ENCODE assay signal across 12 mouse cellular contexts in the genomic region with DNA sequence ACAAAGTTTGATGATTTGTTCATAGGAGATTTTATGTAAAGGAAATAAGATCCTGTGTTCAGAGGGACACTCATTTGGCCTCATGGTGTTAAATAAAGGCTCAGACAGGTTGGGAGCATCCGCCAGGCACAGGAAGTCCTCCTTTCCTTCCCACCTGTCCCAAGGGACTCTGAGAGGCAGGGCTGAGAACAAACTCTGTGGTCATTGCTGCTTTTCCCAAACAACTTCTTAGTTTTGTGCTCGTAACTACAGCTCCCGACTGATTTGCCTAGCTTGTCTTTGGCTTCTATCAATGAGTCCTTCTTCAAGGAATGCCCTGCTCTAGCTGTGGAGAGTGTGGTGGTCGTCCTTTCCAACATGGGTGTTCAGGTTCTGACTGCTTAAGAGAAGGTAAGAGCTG. TPM values are rescaled to one million over a fixed set of nuclear protein-coding genes. Genes with fewer than 3 reads are reported as not detected.
DNase-seq lines count a peak whose midpoint lies in the region; ATAC-seq and TF ChIP-seq lines count a peak whose summit lies in the region.
"Had no signal": no experiment of that assay in that cellular context is flagged by ENCODE, and none has a peak within 500 bp of the region (broad histone marks: within the 10 kb centered on the region; RNA-seq: fewer than 3 reads in every experiment).

No protein-coding gene starts in this region.

- peaks cover 9% of the 10 kb centered on the region; the same call in 1 of the 2 replicates for H3K4me1 ChIP-seq in midbrain, embryonic 14.5 days (ENCODE audit: control insufficient read depth, insufficient read depth, low read length)
- peaks cover 14% of the 10 kb centered on the region for H3K4me1 ChIP-seq in midbrain, embryonic 15.5 days
- H3K4me1 ChIP-seq in embryonic fibroblast, embryonic 13.5 days (ENCODE audit: control insufficient read depth, insufficient read depth, low read length) = peaks cover 8% of the 10 kb centered on the region; the same call in 1 of the 2 replicates
- peaks cover 16% of the 10 kb centered on the region for H3K4me1 ChIP-seq in hindbrain, embryonic 13.5 days (replicated peaks)
- H3K4me1 ChIP-seq in neural tube, embryonic 15.5 days = peaks cover 10% of the 10 kb centered on the region

- ATAC-seq in midbrain, embryonic 14.5 days (ENCODE audit: low FRiP score, low TSS enrichment) = no peak
- ATAC-seq in midbrain, embryonic 15.5 days (replicated peaks) = no peak
- 0 out of 2 replicates have a peak, but pooled peaks have one; percentile 18 for ATAC-seq in hindbrain, embryonic 13.5 days (ENCODE audit: low FRiP score)
- ATAC-seq in neural tube, embryonic 15.5 days (ENCODE audit: low FRiP score) = no peak

- WGBS in midbrain, embryonic 14.5 days = 89% methylated on average over 4 of the region's 4 CpGs
- 88% methylated on average over 4 of the region's 4 CpGs for WGBS in midbrain, embryonic 15.5 days
- 81% methylated on average over 4 of the region's 4 CpGs for WGBS in hindbrain, embryonic 13.5 days
- WGBS in neural tube, embryonic 15.5 days = 82% methylated on average over 4 of the region's 4 CpGs

- H3K27ac ChIP-seq in midbrain, embryonic 14.5 days (replicated peaks; ENCODE audit: low read depth, low read length) = no peak overlapping the region
- H3K27ac ChIP-seq in midbrain, embryonic 15.5 days = no peak overlapping the region
- peak overlapping the region; percentile 96 for H3K27ac ChIP-seq in embryonic fibroblast, embryonic 13.5 days (ENCODE audit: insufficient read depth, low read length)
- no peak overlapping the region for H3K27ac ChIP-seq in hindbrain, embryonic 13.5 days
- H3K27ac ChIP-seq in neural tube, embryonic 15.5 days (replicated peaks) = no peak overlapping the region

- TF ChIP-seq POLR2A in embryonic fibroblast, embryonic 13.5 days (IDR thresholded peaks at IDR 0.05; ENCODE audit: low read depth, low read length) = no peak

- H3K36me3 ChIP-seq in midbrain, embryonic 14.5 days (ENCODE audit: control insufficient read depth, insufficient read depth, low read length) = no peaks in the 10 kb centered on the region
- H3K36me3 ChIP-seq in midbrain, embryonic 15.5 days (replicated peaks) = no peaks in the 10 kb centered on the region
- H3K36me3 ChIP-seq in hindbrain, embryonic 13.5 days = no peaks in the 10 kb centered on the region
- no peaks in the 10 kb centered on the region for H3K36me3 ChIP-seq in neural tube, embryonic 15.5 days
- H3K36me3 ChIP-seq: midbrain, embryonic 10.5 days had no signal

- no peaks in the 10 kb centered on the region for H3K9me3 ChIP-seq in midbrain, embryonic 14.5 days (ENCODE audit: control insufficient read depth, low read length)
- no peaks in the 10 kb centered on the region for H3K9me3 ChIP-seq in midbrain, embryonic 15.5 days
- H3K9me3 ChIP-seq in hindbrain, embryonic 13.5 days = no peaks in the 10 kb centered on the region
- no peaks in the 10 kb centered on the region for H3K9me3 ChIP-seq in neural tube, embryonic 15.5 days (replicated peaks)
- H3K9me3 ChIP-seq: forebrain, embryonic 13.5 days; midbrain, embryonic 10.5 days had no signal

- no peak for TF ChIP-seq CTCF in embryonic fibroblast, embryonic 13.5 days (IDR thresholded peaks at IDR 0.05; ENCODE audit: borderline replicate concordance, insufficient read depth, low read length)

- H3K27me3 ChIP-seq in midbrain, embryonic 14.5 days (ENCODE audit: control insufficient read depth, insufficient read depth, low read length) = no peaks in the 10 kb centered on the region
- no peaks in the 10 kb centered on the region for H3K27me3 ChIP-seq in midbrain, embryonic 15.5 days (replicated peaks)
- H3K27me3 ChIP-seq in hindbrain, embryonic 13.5 days = no peaks in the 10 kb centered on the region
- no peaks in the 10 kb centered on the region for H3K27me3 ChIP-seq in neural tube, embryonic 15.5 days (replicated peaks)
- H3K27me3 ChIP-seq: forebrain, embryonic 13.5 days had no signal

- H3K9ac ChIP-seq in midbrain, embryonic 14.5 days (replicated peaks; ENCODE audit: low read length) = no peak overlapping the region
- H3K9ac ChIP-seq in midbrain, embryonic 15.5 days = no peak overlapping the region
- H3K9ac ChIP-seq in hindbrain, embryonic 13.5 days = no peak overlapping the region
- no peak overlapping the region for H3K9ac ChIP-seq in neural tube, embryonic 15.5 days (replicated peaks)

- H3K4me3 ChIP-seq in midbrain, embryonic 14.5 days (replicated peaks; ENCODE audit: low read depth, low read length) = no peak overlapping the region
- H3K4me3 ChIP-seq in midbrain, embryonic 15.5 days = no peak overlapping the region
- peak overlapping the region; percentile 31 for H3K4me3 ChIP-seq in embryonic fibroblast, embryonic 13.5 days (ENCODE audit: insufficient read depth, low read length)
- no peak overlapping the region for H3K4me3 ChIP-seq in hindbrain, embryonic 13.5 days
- no peak overlapping the region for H3K4me3 ChIP-seq in neural tube, embryonic 15.5 days (replicated peaks)

- peak overlapping the region; percentile 88; the same call in 1 of the 2 replicates for H3K4me2 ChIP-seq in midbrain, embryonic 14.5 days (ENCODE audit: low read length)
- no peak overlapping the region for H3K4me2 ChIP-seq in midbrain, embryonic 15.5 days
- H3K4me2 ChIP-seq in hindbrain, embryonic 13.5 days = no peak overlapping the region
- peak overlapping the region; percentile 87; the same call in 1 of the 2 replicates for H3K4me2 ChIP-seq in neural tube, embryonic 15.5 days

- DNase-seq in midbrain, embryonic 14.5 days = peak; percentile 10
- DNase-seq in thymus, postnatal 10 days (ENCODE audit: low spot score in 2 of 2) = no peak
- DNase-seq in gastrocnemius, adult 8-10 months (ENCODE audit: low spot score in 2 of 2) = no peak
- DNase-seq: cerebellum, adult 11-12 months; kidney, adult 18-20 months; right cerebral cortex, postnatal 25 days had no signal

RNA-seq across cellular contexts. Expression of gene Fancf, which starts 18.1 kb away (rescaled TPM):
- 11.6 and 12.1 TPM in 2 replicates for polyA plus RNA-seq in midbrain, embryonic 14.5 days (2014; fragmentation: Nextera tagmentation; extraction: Ambion mirVana)
- 9.7 and 10.1 TPM in 2 replicates for polyA plus RNA-seq in midbrain, embryonic 15.5 days (2015; fragmentation: Nextera tagmentation; extraction: Ambion mirVana)
- polyA plus RNA-seq in embryonic fibroblast, embryonic 13.5 days (2011; ENCODE audit: insufficient read length, low read depth, missing spikeins) = 11.5 and 15.9 TPM in 2 replicates
- 6.4 and 7.5 TPM in 2 replicates for polyA plus RNA-seq in hindbrain, embryonic 13.5 days (2015; fragmentation: Nextera tagmentation; extraction: Ambion mirVana)
- 8.4 and 10.1 TPM in 2 replicates for polyA plus RNA-seq in neural tube, embryonic 15.5 days (2015; fragmentation: Nextera tagmentation; extraction: Ambion mirVana)
- total RNA-seq in gastrocnemius, adult 8-10 months (2022) = 1 to 10 TPM in 3 of 4 experiments, under 1 TPM in 1; 0.89 to 2.2 (median 1.4) TPM

RNA-seq across cellular contexts. Expression of gene Gas2, which starts 18.3 kb away (rescaled TPM):
- 13.8 and 20.9 TPM in 2 replicates for polyA plus RNA-seq in midbrain, embryonic 14.5 days (2014; fragmentation: Nextera tagmentation; extraction: Ambion mirVana)
- polyA plus RNA-seq in midbrain, embryonic 15.5 days (2015; fragmentation: Nextera tagmentation; extraction: Ambion mirVana) = 15.5 and 17.2 TPM in 2 replicates
- polyA plus RNA-seq in embryonic fibroblast, embryonic 13.5 days (2011; ENCODE audit: insufficient read length, low read depth, missing spikeins) = 63.1 and 139 TPM in 2 replicates
- 13.0 and 16.6 TPM in 2 replicates for polyA plus RNA-seq in hindbrain, embryonic 13.5 days (2015; fragmentation: Nextera tagmentation; extraction: Ambion mirVana)
- 18.9 and 20.1 TPM in 2 replicates for polyA plus RNA-seq in neural tube, embryonic 15.5 days (2015; fragmentation: Nextera tagmentation; extraction: Ambion mirVana)
- total RNA-seq in gastrocnemius, adult 8-10 months (2022) = 1 to 10 TPM; 3.0 to 5.3 (median 3.2) TPM

Comparison
In these comparisons a context has a peak if more than half of its experiments do, and no peak if none do; other contexts are left out.
1. H3K4me2 ChIP-seq: peak in midbrain, embryonic 14.5 days (single experiment) and neural tube, embryonic 15.5 days (single experiment); none in midbrain, embryonic 15.5 days (single experiment) and hindbrain, embryonic 13.5 days (single experiment).